24 mouse cellular contexts compared by ENCODE assay signal in genomic region chr4:45720352-45720751, GRCm38 (mm10).
DNase-seq lines count a peak whose midpoint lies in the region; ATAC-seq and TF ChIP-seq lines count a peak whose summit lies in the region.
"Had no signal": no experiment of that assay in that cellular context is flagged by ENCODE, and none has a peak within 500 bp of the region (broad histone marks: within the 10 kb centered on the region; RNA-seq: fewer than 3 reads in every experiment).

No protein-coding gene starts in this region.

- no peak overlapping the region for H3K9ac ChIP-seq in forebrain, embryonic 11.5 days (ENCODE audit: low read length)
- no peak overlapping the region for H3K9ac ChIP-seq in forebrain, embryonic 15.5 days (replicated peaks)
- 0 out of 2 replicates have a peak overlapping the region, but pooled peaks have one; percentile 9 for H3K9ac ChIP-seq in forebrain, embryonic 13.5 days
- H3K9ac ChIP-seq in forebrain, embryonic 16.5 days (replicated peaks; ENCODE audit: low read depth, low read length): no peak overlapping the region
- H3K9ac ChIP-seq: embryonic facial prominence, embryonic 13.5 days; embryonic facial prominence, embryonic 15.5 days had no signal

- no peaks in the 10 kb centered on the region for H3K9me3 ChIP-seq in forebrain, embryonic 11.5 days (ENCODE audit: control insufficient read depth, low read length)
- H3K9me3 ChIP-seq in forebrain, embryonic 15.5 days: no peaks in the 10 kb centered on the region
- H3K9me3 ChIP-seq in forebrain, embryonic 13.5 days (replicated peaks): no peaks in the 10 kb centered on the region
- H3K9me3 ChIP-seq in forebrain, embryonic 10.5 days: no peaks in the 10 kb centered on the region
- no peaks in the 10 kb centered on the region for H3K9me3 ChIP-seq in forebrain, embryonic 16.5 days (ENCODE audit: control insufficient read depth, low read length)
- H3K9me3 ChIP-seq: embryonic facial prominence, embryonic 13.5 days; embryonic facial prominence, embryonic 15.5 days; G1E had no signal

- no peak overlapping the region for H3K27ac ChIP-seq in forebrain, embryonic 11.5 days (ENCODE audit: low read depth, low read length)
- no peak overlapping the region for H3K27ac ChIP-seq in forebrain, embryonic 15.5 days (replicated peaks)
- peak overlapping the region; percentile 36 for H3K27ac ChIP-seq in forebrain, embryonic 13.5 days
- no peak overlapping the region for H3K27ac ChIP-seq in forebrain, embryonic 10.5 days
- no peak overlapping the region for H3K27ac ChIP-seq in forebrain, embryonic 16.5 days (ENCODE audit: low read length)
- H3K27ac ChIP-seq: embryonic facial prominence, embryonic 13.5 days; embryonic facial prominence, embryonic 15.5 days had no signal

- peak; percentile 51; the same call in 1 of the 2 replicates for ATAC-seq in forebrain, embryonic 11.5 days (replicated peaks; ENCODE audit: low FRiP score)
- ATAC-seq in forebrain, embryonic 15.5 days (replicated peaks): no peak
- ATAC-seq in forebrain, embryonic 13.5 days: 0 out of 2 replicates have a peak, but pooled peaks have one; percentile 30
- ATAC-seq in forebrain, embryonic 16.5 days: peak; percentile 18; the same call in 1 of the 2 replicates
- ATAC-seq in megakaryocyte progenitor cell, adult 5-6 weeks (replicated peaks; ENCODE audit: poor library complexity): no peak
- ATAC-seq: Patski had no signal

- WGBS in forebrain, embryonic 11.5 days: 43% methylated on average over 5 of the region's 5 CpGs
- WGBS in forebrain, embryonic 15.5 days: 23% methylated on average over 5 of the region's 5 CpGs
- 21% methylated on average over 5 of the region's 5 CpGs for WGBS in forebrain, embryonic 13.5 days
- WGBS in forebrain, embryonic 10.5 days: 60% methylated on average over 5 of the region's 5 CpGs
- 17% methylated on average over 5 of the region's 5 CpGs for WGBS in forebrain, embryonic 16.5 days

- no peak overlapping the region for H3K4me3 ChIP-seq in forebrain, embryonic 11.5 days (ENCODE audit: low read depth, low read length)
- H3K4me3 ChIP-seq in forebrain, embryonic 15.5 days: no peak overlapping the region
- no peak overlapping the region for H3K4me3 ChIP-seq in forebrain, embryonic 13.5 days
- no peak overlapping the region for H3K4me3 ChIP-seq in forebrain, embryonic 10.5 days
- no peak overlapping the region for H3K4me3 ChIP-seq in forebrain, embryonic 16.5 days (replicated peaks; ENCODE audit: low read length)
- H3K4me3 ChIP-seq: embryonic facial prominence, embryonic 13.5 days; embryonic facial prominence, embryonic 15.5 days; erythroblast, embryonic 14.5 days had no signal

- H3K4me1 ChIP-seq in forebrain, embryonic 11.5 days (replicated peaks; ENCODE audit: control insufficient read depth, insufficient read depth, low read length): no peaks in the 10 kb centered on the region; the same call in 1 of the 2 replicates
- H3K4me1 ChIP-seq in forebrain, embryonic 15.5 days: peaks cover 21% of the 10 kb centered on the region
- H3K4me1 ChIP-seq in forebrain, embryonic 13.5 days: peaks cover 23% of the 10 kb centered on the region
- peaks cover 16% of the 10 kb centered on the region for H3K4me1 ChIP-seq in forebrain, embryonic 10.5 days
- peaks cover 18% of the 10 kb centered on the region for H3K4me1 ChIP-seq in forebrain, embryonic 16.5 days (replicated peaks; ENCODE audit: control insufficient read depth, insufficient read depth, low read length)

- peaks cover 9% of the 10 kb centered on the region; the same call in 1 of the 2 replicates for H3K27me3 ChIP-seq in forebrain, embryonic 11.5 days (ENCODE audit: control insufficient read depth, insufficient read depth, low read length)
- no peaks in the 10 kb centered on the region for H3K27me3 ChIP-seq in forebrain, embryonic 15.5 days
- H3K27me3 ChIP-seq in forebrain, embryonic 13.5 days: peaks cover 27% of the 10 kb centered on the region
- peaks cover 58% of the 10 kb centered on the region for H3K27me3 ChIP-seq in forebrain, embryonic 10.5 days (ENCODE audit: poor library complexity, severe bottlenecking)
- H3K27me3 ChIP-seq in forebrain, embryonic 16.5 days (replicated peaks; ENCODE audit: control insufficient read depth, insufficient read depth, low read length): no peaks in the 10 kb centered on the region
- H3K27me3 ChIP-seq: CH12.LX; embryonic facial prominence, embryonic 15.5 days; Patski had no signal

- no peak for TF ChIP-seq POLR2A in brain, embryonic 14.5 days (IDR thresholded peaks at IDR 0.05; ENCODE audit: borderline replicate concordance, extremely low read depth, insufficient read depth, insufficient read length, poor library complexity, severe bottlenecking)

- TF ChIP-seq CTCF in brain, embryonic 14.5 days (IDR thresholded peaks at IDR 0.05; ENCODE audit: borderline replicate concordance, extremely low read depth, insufficient read depth, insufficient read length): no peak

- no peak for DNase-seq in forebrain, embryonic 11.5 days (ENCODE audit: low spot score)
- DNase-seq in forebrain, embryonic 10.5 days (ENCODE audit: extremely low spot score, low spot score): no peak
- DNase-seq in brain, embryonic 14.5 days (ENCODE audit: low read depth): peak; percentile 76
- DNase-seq: adrenal gland, adult 8-10 months; adrenal gland, postnatal 14 days; adrenal gland, postnatal 36 days; B cell, adult 2 months; cerebellum, adult 11 months; cerebellum, adult 18-20 months; cerebellum, adult 8-10 months; cerebellum, adult 9-11 months; cerebellum, postnatal 14 days; cerebellum, postnatal 36 days; embryo, embryonic 11 days had no signal

- H3K4me2 ChIP-seq in forebrain, embryonic 11.5 days (ENCODE audit: low read depth, low read length, severe bottlenecking): no peak overlapping the region
- no peak overlapping the region for H3K4me2 ChIP-seq in forebrain, embryonic 15.5 days (replicated peaks)
- no peak overlapping the region for H3K4me2 ChIP-seq in forebrain, embryonic 13.5 days
- no peak overlapping the region for H3K4me2 ChIP-seq in forebrain, embryonic 16.5 days (ENCODE audit: low read length)
- H3K4me2 ChIP-seq: embryonic facial prominence, embryonic 13.5 days; embryonic facial prominence, embryonic 15.5 days had no signal

- no peaks in the 10 kb centered on the region for H3K36me3 ChIP-seq in forebrain, embryonic 11.5 days (ENCODE audit: control insufficient read depth, insufficient read depth, low read length)
- H3K36me3 ChIP-seq in forebrain, embryonic 15.5 days: no peaks in the 10 kb centered on the region
- no peaks in the 10 kb centered on the region for H3K36me3 ChIP-seq in forebrain, embryonic 13.5 days (ENCODE audit: poor library complexity, severe bottlenecking)
- no peaks in the 10 kb centered on the region for H3K36me3 ChIP-seq in forebrain, embryonic 10.5 days (replicated peaks)
- no peaks in the 10 kb centered on the region for H3K36me3 ChIP-seq in forebrain, embryonic 16.5 days (ENCODE audit: control insufficient read depth, insufficient read depth)
- H3K36me3 ChIP-seq: embryonic facial prominence, embryonic 13.5 days; embryonic facial prominence, embryonic 15.5 days; G1E had no signal

Comparison
In these comparisons a context has a peak if more than half of its experiments do, and no peak if none do; other contexts are left out.
1. ATAC-seq: peak in forebrain, embryonic 11.5 days (single experiment), forebrain, embryonic 13.5 days (single experiment) and forebrain, embryonic 16.5 days (single experiment); none in forebrain, embryonic 15.5 days (single experiment) and megakaryocyte progenitor cell, adult 5-6 weeks (single experiment).